Mouse (Mus musculus): Measurements from ENCODE around the gene Il27.

Il27 gene

GRCm38 (mm10) chr7:126584506-126584977 is 10.2 kb downstream of the Il27 start, which contains the start of gene Apobr:
Apobr (plus strand) TSS chr7:126584942.
- peak; percentile 18 for DNase-seq (ENCODE audit: low read depth, low spot score)
- peaks cover 4% of the 10 kb centered on the region for H3K36me3 ChIP-seq (ENCODE audit: control insufficient read depth, insufficient read depth, low read length, poor library complexity, severe bottlenecking)
- H3K27me3 ChIP-seq (ENCODE audit: control insufficient read depth, insufficient read depth, low read length, poor library complexity, severe bottlenecking) = no peaks in the 10 kb centered on the region

GRCm38 (mm10) chr7:126583761-126584160 is 11.0 kb downstream of the Il27 start:
- Histone ChIP-seq H3K36me3 (ENCODE audit: control insufficient read depth, insufficient read depth, low read length, poor library complexity, severe bottlenecking) (peaks cover 4% of the 10 kb centered on the region), H3K27me3 (ENCODE audit: control insufficient read depth, insufficient read depth, low read length, poor library complexity, severe bottlenecking) (no peaks in the 10 kb centered on the region)
- no peak for DNase-seq (ENCODE audit: low read depth, low spot score)

GRCm38 (mm10) chr7:126583251-126583709 is 11.5 kb downstream of the Il27 start:
- Histone ChIP-seq H3K36me3 (ENCODE audit: control insufficient read depth, insufficient read depth, low read length, poor library complexity, severe bottlenecking) (peaks cover 4% of the 10 kb centered on the region), H3K27me3 (ENCODE audit: control insufficient read depth, insufficient read depth, low read length, poor library complexity, severe bottlenecking) (no peaks in the 10 kb centered on the region)
- DNase-seq (ENCODE audit: low read depth, low spot score) = peak; percentile 93

- DNase-seq (ENCODE audit: low read depth, low spot score) = no peak
- Histone ChIP-seq H3K36me3 (ENCODE audit: control insufficient read depth, insufficient read depth, low read length, poor library complexity, severe bottlenecking) (peaks cover 4% of the 10 kb centered on the region), H3K27me3 (ENCODE audit: control insufficient read depth, insufficient read depth, low read length, poor library complexity, severe bottlenecking) (no peaks in the 10 kb centered on the region)
Observed at GRCm38 (mm10) chr7:126582759-126583158, 12.0 kb downstream of the Il27 start.

GRCm38 (mm10) chr7:126581661-126582060 is 13.1 kb downstream of the Il27 start:
- peaks cover 4% of the 10 kb centered on the region for H3K36me3 ChIP-seq (ENCODE audit: control insufficient read depth, insufficient read depth, low read length, poor library complexity, severe bottlenecking)
- no peaks in the 10 kb centered on the region for H3K27me3 ChIP-seq (ENCODE audit: control insufficient read depth, insufficient read depth, low read length, poor library complexity, severe bottlenecking)
- DNase-seq (ENCODE audit: low read depth, low spot score) = no peak

- peaks cover 6% of the 10 kb centered on the region for H3K36me3 ChIP-seq (ENCODE audit: control insufficient read depth, insufficient read depth, low read length, poor library complexity, severe bottlenecking)
- H3K27me3 ChIP-seq (ENCODE audit: control insufficient read depth, insufficient read depth, low read length, poor library complexity, severe bottlenecking) = no peaks in the 10 kb centered on the region
- peak; percentile 61 for DNase-seq (ENCODE audit: low read depth, low spot score)
Observed at GRCm38 (mm10) chr7:126579172-126579571, 15.6 kb downstream of the Il27 start.

- DNase-seq (ENCODE audit: low read depth, low spot score) = peak; percentile 71
- H3K27me3 ChIP-seq (ENCODE audit: control insufficient read depth, insufficient read depth, low read length, poor library complexity, severe bottlenecking) = no peaks in the 10 kb centered on the region
- H3K36me3 ChIP-seq (ENCODE audit: control insufficient read depth, insufficient read depth, low read length, poor library complexity, severe bottlenecking) = peaks cover 6% of the 10 kb centered on the region
Observed at GRCm38 (mm10) chr7:126576946-126577345, 17.8 kb downstream of the Il27 start.

- Histone ChIP-seq H3K27me3 (ENCODE audit: control insufficient read depth, insufficient read depth, low read length, poor library complexity, severe bottlenecking) (no peaks in the 10 kb centered on the region), H3K36me3 (ENCODE audit: control insufficient read depth, insufficient read depth, low read length, poor library complexity, severe bottlenecking) (no peaks in the 10 kb centered on the region; the same call in none of the 2 replicates)
- DNase-seq (ENCODE audit: low read depth, low spot score) = peak; percentile 90
Observed at GRCm38 (mm10) chr7:126566094-126566765, 28.5 kb downstream of the Il27 start, which contains the start of gene Eif3c. Eif3c (minus strand) TSS chr7:126566411.

GRCm38 (mm10) chr7:126565693-126566092 is 29.0 kb downstream of the Il27 start:
- Histone ChIP-seq H3K36me3 (ENCODE audit: control insufficient read depth, insufficient read depth, low read length, poor library complexity, severe bottlenecking) (peaks cover 2% of the 10 kb centered on the region), H3K27me3 (ENCODE audit: control insufficient read depth, insufficient read depth, low read length, poor library complexity, severe bottlenecking) (no peaks in the 10 kb centered on the region)
- no peak for DNase-seq (ENCODE audit: low read depth, low spot score)

- Histone ChIP-seq H3K27me3 (ENCODE audit: control insufficient read depth, insufficient read depth, low read length, poor library complexity, severe bottlenecking) (no peaks in the 10 kb centered on the region), H3K36me3 (ENCODE audit: control insufficient read depth, insufficient read depth, low read length, poor library complexity, severe bottlenecking) (peaks cover 38% of the 10 kb centered on the region)
- no peak for DNase-seq (ENCODE audit: low read depth, low spot score)
Observed at GRCm38 (mm10) chr7:126556635-126557034, 38.1 kb downstream of the Il27 start.

GRCm38 (mm10) chr7:126554796-126555195 is 39.9 kb downstream of the Il27 start:
- H3K36me3 ChIP-seq (ENCODE audit: control insufficient read depth, insufficient read depth, low read length, poor library complexity, severe bottlenecking) = peaks cover 37% of the 10 kb centered on the region
- no peaks in the 10 kb centered on the region for H3K27me3 ChIP-seq (ENCODE audit: control insufficient read depth, insufficient read depth, low read length, poor library complexity, severe bottlenecking)
- DNase-seq (ENCODE audit: low read depth, low spot score) = peak; percentile 62

GRCm38 (mm10) chr7:126545631-126546030 is 49.1 kb downstream of the Il27 start:
- H3K36me3 ChIP-seq (ENCODE audit: control insufficient read depth, insufficient read depth, low read length, poor library complexity, severe bottlenecking) = peaks cover 18% of the 10 kb centered on the region
- H3K27me3 ChIP-seq (ENCODE audit: control insufficient read depth, insufficient read depth, low read length, poor library complexity, severe bottlenecking) = no peaks in the 10 kb centered on the region
- DNase-seq (ENCODE audit: low read depth, low spot score) = no peak

- H3K27me3 ChIP-seq (ENCODE audit: control insufficient read depth, insufficient read depth, low read length, poor library complexity, severe bottlenecking) = no peaks in the 10 kb centered on the region
- no peak for DNase-seq (ENCODE audit: low read depth, low spot score)
- H3K36me3 ChIP-seq (ENCODE audit: control insufficient read depth, insufficient read depth, low read length, poor library complexity, severe bottlenecking) = peaks cover 3% of the 10 kb centered on the region; the same call in 1 of the 2 replicates
Observed at GRCm38 (mm10) chr7:126541661-126542060, 53.1 kb downstream of the Il27 start.

All from splenic B cell, adult 2 months (primary cell).